Mouse (Mus musculus) T-helper 1 cell (primary cell): ENCODE data around the gene Lep.

Source experiments
- in situ Hi-C: fragments of 300-600 bp; cut with MboI, MseI; formaldehyde crosslinking; loops from one replicate; pipeline ENCODE4 v1.15.1; 2025; ENCODE audit warnings: high pct_unique_total_duplicates

The Lep gene

GRCm38 (mm10) chr6:29111501-29111900, 51.5 kb downstream of the Lep start:
- in situ Hi-C loops = no loop called here

- in situ Hi-C loops = no loop called here
Observed at GRCm38 (mm10) chr6:29115756-29116155, 55.7 kb downstream of the Lep start.

- in situ Hi-C loops = no loop called here
Observed at GRCm38 (mm10) chr6:29117417-29118104, 57.5 kb downstream of the Lep start.

GRCm38 (mm10) chr6:29118231-29118630, 58.2 kb downstream of the Lep start:
- in situ Hi-C loops = no loop called here

GRCm38 (mm10) chr6:29118963-29119362, 58.9 kb downstream of the Lep start:
- in situ Hi-C loops = no loop called here

- in situ Hi-C loops = no loop called here
Observed at GRCm38 (mm10) chr6:29119990-29120389, 60.0 kb downstream of the Lep start.
